Mouse (Mus musculus) frontal cortex, postnatal 14 days (tissue): ENCODE data around the gene Prl2b1.

Experiments
- DNase-seq, 2 experiments: peaks; one replicate each; pipeline ENCODE4 v3.0.0; 2022; ENCODE audit warnings: low spot score in 2 of 2

Gene Prl2b1

DNA sequence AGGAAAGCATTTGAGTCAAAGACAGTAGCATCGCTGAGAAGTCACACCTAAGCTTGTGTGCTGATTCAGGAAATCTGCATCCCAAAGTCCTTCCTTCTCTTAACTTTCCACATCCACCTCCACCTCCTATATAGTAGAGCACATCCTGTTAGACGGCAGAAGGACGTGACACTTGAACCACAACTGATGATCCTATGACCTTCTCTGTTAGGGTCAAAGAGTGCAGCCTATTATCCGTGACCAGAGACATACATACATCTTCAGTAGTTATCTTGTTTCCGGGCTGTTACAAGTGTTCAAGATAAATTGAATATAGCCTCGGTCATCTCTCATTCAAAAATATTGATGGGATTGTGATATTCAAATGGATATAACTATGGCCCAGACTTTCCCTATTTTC lies at the start of gene Prl2b1:
Prl2b1 (minus strand) TSS at position 101 of the 400 bp plus-strand sequence.
- no peak for DNase-seq

DNA sequence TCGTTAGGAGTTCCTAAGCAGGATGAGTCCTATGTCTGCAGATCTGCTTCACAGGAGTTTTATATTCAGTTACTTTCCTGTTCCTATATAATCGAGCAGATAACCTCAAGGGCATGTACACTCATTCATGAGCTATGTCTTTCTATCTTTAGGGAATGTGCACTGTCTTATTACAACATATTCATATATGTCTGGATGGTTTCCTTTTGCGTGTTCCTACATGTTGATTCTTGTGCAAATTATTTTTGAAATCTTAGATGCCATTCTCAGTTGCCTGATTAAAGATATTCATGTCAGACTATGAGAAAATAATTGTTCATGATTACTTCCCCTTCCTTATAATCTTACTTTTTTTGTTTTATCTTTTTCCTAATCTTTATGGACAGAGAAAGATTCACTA lies 47.9 kb upstream of the Prl2b1 start, which contains the start of gene Prl8a6:
Prl8a6 (minus strand) TSS at position 101 of the 400 bp plus-strand sequence.
- no peak for DNase-seq

DNA sequence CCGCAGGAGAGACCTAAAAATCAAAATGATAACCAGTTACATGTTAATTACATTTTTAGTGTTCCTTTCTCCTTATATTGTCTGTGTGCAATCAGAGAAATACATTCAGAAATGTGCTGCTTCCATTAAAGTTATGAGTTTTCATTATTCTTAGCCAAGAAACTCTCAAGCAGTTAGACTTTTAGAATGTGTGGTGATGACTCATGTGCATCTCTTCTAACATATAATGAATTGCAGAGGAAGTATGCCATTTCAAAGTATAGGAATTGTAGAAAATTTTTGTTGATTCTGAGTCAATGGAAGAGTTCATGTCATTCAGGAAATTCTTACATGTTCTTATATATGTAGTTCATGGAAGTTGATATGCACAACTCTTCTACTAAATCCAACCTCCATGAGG lies 42.5 kb upstream of the Prl2b1 start:
- no peak for DNase-seq

DNA sequence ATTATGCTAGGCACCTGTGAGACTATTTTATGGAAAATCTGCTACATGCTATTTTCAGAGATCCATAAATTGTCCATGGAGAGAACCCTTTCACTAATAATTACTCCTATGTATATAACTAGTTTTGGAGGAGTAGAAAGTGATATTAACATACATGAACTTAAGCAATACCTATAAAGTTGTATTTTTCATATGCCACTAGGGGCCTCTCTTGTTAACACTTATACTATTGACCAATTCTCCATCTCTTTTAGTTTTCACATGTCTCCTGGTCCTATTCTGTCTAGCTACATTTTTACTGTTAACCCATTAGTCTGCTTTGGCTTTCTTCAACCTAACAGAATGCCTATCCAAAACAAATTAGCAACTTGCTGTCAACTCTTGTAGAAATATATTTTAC lies 23.0 kb upstream of the Prl2b1 start:
- no peak for DNase-seq

DNA sequence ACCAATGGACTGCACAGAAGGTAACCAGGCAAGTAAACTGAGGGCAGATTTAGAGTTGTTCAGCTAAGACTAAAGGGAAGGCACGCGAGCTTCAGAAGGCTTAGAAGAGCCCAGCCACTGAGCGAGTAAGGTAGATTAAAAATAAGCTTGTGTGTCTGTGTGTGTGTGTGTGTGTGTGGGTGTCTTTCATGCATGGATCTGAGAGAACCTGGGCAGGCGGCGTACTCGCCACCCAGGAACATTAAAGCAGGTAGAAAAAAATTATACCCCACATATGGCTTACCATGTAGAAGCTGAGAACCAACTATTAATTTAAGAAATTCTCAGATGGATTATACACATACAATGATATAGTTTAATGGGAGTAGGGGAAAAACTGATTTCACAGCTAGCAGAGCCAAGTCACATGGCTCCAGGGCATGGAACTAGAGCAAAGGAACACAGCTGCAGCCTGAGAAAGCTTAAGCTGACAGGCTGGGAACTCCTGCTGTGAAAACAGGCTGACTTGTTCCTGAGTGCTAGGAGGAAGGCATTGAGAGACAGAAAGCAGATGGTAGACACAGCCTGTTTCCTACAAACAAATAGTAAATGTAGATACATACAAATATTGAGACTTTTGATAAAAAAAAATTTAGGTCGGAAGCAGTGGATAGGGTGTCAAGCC lies 8.5 kb upstream of the Prl2b1 start:
- DNase-seq, result no peak

DNA sequence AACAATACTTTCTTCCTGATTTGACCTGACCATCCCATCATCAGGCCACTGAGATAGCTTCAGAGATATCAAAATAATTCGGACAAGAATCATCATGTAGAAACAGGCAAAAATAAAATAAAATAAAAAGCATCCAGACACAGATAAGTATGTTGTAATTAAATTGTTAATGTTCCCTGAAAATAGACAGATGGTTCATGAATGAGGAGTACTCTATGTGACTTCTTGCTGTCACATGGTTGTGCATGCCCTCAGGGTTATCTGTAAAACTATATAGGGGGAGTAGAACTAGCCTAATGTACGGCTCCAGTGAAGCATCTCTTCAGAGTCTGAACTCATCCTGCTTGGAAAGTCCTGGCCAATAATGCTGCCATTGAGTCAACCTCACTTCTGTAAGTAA lies 45.3 kb downstream of the Prl2b1 start, which contains the start of gene Prl8a2:
Prl8a2 (plus strand) TSS at position 301 of the 400 bp plus-strand sequence.
- no peak for DNase-seq

DNA sequence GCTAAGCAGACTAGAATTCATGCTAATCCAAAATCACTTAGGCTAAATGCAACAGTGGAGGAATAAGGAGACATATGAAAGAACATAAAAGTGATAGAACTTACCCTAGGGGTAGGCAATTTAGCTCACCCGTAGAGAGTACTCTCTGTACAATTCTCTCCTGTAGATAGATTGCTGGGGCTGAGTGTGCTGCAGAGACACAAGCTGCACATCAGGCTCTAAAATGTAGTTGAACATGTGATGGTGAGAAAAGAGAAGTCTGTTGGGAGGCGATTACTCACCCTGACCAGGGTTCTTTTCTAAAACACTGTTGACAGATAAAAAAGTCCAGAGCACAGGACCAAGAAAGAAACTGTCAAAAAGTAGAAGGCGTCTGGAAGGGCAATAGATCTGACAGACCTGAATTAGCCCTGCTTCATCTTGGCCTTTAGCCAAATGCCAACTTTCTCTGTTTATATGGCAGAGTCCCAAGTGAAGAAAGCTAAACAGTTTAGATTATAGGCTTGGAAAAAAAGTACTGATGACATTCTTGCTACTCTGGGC lies 47.8 kb downstream of the Prl2b1 start:
- no peak for DNase-seq

DNA sequence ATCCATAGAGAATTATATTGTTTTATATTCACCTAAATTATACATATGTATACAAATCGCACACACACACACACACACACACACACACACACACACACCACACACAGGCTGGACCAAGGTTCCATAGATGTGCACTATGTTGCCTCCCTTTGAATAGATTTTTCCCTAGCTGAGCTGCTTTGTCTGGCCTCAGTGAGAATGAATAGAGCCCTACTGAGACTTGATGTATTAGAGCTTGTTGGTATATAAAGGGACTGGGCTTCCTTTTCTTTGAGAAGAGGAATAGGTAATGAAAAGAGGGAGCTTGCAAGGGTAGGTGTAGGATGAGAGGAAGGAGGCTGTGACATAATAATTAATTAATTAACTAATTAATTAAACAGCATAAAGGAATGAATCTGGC lies 55.7 kb downstream of the Prl2b1 start:
- no peak for DNase-seq
